Mouse (Mus musculus) adrenal gland, adult 2 months (tissue): Measurements from ENCODE around the gene Hspb1. TPM values are rescaled to one million over a fixed set of nuclear protein-coding genes. Genes with fewer than 3 reads are reported as not detected.

Experiments
- DNase-seq: peaks from one replicate; pipeline ENCODE4 v3.0.0; 2021
- polyA plus RNA-seq: library from polyadenylated mRNA; depleted of rRNA; stranded (reverse); fragments of >200 nt; gene quantifications from 2 replicates; pipeline ENCODE4 v1.2.3, GENCODE M21; 2012
- total RNA-seq, 2 experiments: library from RNA; stranded (reverse); gene quantifications; 2 replicates each; pipeline ENCODE4 v1.2.3; 2021

Gene Hspb1
- total and polyA plus RNA-seq, 3 experiments, result 236 to 614 (median 309) TPM

DNA sequence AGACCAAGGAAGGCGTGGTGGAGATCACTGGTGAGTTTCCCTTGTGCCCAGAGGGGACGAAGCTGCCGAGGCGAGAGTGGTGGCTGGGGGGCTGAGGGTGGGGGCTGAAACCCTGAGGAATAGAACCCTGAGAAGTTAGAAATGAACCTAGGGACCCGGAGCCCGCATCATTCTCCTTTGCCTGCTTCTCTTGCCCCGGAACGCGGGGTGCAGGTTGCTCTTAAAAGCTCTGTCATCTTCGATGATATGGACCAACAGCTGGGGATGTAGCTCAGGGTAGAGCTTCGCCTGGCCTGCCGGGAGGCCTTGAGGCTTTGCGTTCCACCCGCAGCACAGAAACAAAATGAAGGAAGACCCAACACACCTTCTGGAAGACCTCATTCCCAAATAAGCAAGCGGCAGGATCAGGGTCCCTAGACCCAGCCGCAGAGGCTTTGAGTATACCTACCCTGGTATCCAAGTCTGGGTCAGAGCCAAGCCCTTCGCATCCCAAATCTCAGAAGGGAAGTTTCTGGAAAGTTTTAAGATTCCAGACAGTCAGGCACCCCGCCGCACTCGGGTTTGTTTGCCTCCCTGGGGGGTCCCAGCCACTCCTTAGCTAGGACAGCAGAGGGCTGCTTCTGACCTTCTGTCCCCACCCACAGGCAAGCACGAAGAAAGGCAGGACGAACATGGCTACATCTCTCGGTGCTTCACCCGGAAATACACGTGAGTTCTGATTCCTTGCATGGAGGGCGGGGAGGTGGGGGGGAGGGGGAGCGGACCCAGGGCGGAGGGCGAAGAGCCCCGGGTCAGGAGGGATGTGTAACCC, 891 bp downstream of the Hspb1 start:
- peak; percentile 44 for DNase-seq

DNA sequence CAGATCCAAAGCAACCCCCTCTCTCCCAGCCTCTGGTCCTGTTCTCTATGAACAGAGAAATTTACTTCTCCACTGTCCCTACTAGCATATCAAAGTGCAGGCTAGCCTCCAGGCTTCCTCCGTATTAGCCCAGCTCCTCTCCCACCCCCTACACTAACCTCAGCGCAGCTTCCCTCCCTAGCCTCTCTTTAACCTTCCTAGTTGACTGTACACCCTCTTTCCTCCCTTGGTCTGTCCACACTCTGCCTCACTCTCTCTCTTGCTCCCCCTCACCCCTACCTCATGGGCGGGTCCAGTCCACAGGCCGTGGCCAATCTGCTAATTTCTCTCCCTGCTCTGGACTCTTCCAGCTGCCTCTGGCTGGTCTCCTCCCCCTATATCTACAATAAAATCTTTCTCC, 2.6 kb downstream of the Hspb1 start:
- no peak for DNase-seq

DNA sequence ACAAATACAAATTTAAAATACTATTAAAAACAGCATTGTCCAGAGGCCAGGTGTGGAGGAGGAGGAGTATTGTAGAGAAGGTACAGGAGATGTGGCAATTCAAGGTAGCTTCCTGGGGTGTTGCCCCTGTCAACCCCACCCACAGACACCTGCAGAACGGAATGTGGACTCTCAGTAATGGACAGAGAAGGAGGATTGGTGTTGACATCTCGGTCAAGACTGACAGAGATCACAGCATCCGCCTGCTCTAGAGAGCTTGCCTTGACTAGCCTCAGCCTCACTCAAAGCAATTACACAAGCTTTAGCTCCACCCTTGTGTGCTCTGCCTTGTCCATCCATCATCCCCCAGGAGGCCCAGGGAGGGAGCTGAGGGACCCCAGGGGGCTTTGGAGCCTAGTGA, 3.2 kb downstream of the Hspb1 start:
- DNase-seq, result no peak

DNA sequence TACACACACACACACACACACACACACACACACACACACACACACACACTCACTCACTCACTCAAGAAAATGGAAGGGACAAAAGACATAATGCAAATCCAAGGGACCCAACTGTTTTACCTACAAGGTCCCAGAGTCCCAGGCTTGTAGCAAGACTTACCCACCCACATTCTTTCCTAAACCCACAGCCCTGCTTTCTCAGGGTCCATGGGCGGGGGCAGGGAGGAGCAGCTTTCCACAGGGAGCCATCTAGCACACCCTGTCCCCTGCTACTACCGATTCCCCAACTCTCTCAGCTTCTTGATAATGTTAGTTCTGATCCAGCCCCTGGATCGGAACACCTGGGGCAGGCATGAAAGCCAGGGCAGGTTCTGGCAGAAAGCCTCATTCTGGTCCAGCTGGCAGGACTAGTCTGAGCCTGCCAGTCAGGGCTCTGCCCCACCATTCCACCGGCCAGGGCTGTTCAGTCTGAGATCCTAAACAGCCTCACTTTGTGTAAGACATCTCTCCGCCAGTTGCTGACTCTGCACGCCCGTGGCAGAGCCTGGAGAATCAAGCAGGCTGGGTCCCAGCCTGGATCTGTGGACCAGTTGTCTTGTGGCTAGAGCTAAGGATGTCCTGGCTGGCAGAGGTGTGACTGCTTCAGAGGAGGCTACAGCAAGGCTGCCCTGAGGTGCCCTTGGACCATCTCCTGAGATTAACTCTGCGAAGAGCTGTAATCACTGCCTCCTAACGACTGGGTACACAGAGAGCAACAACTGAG, 5.1 kb downstream of the Hspb1 start:
- DNase-seq, result no peak

DNA sequence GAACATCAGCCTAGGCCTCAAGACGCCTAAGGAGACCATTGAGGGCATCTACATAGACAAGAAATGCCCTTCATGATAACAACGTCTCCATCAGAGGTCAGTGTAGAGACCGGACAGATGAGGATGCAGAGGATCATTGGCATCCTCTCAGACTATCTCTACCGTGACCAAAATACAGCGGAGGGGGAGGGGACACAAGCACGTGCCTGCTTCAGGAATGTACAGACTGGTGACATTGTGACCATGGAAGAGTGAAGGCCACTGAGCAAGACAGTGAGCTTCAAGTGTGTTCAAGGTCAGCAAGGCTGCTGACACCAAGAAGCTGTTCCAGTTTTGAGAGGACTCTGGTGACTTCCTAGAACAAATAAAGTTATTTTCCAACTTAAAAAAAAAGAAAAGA, 7.2 kb downstream of the Hspb1 start:
- no peak for DNase-seq

DNA sequence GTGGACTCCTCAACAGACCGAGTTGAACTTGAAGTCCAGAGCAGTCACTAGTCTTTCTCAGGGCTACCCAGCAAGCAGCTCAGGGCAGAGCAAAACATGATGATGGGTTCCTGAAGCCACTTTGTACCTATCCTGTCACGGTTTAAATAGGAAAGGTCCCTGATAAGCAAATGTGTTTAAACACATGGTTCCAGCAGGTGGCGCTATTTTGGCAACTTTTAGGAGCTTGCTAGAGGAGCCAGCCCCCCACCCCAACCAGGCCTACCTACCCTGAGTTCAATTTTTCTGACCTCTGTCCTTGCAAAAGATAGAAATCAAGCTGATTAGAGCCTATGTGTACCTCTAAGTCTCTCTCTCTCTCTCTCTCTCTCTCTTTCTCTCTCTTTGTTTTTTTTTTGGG, 10.3 kb downstream of the Hspb1 start:
- DNase-seq, result peak; percentile 51

DNA sequence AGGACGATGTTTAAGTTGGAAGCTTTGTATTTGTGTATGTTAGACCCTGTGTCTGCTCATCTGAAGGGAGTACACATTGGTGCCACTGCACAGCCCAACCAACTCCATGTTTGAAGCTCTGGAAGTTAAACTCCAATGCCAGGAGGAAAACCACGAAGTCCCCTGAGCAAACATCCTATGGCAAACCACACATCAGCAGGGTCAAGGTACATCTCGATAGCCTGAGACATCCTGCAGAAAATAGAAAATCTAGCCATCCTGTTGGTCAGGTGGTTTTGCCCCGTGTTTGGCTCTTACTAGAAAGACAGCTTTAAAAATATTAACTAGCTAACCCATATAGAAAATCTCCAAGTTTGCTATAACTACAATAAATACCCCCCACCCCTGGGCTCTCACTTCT, 11.3 kb downstream of the Hspb1 start:
- no peak for DNase-seq

DNA sequence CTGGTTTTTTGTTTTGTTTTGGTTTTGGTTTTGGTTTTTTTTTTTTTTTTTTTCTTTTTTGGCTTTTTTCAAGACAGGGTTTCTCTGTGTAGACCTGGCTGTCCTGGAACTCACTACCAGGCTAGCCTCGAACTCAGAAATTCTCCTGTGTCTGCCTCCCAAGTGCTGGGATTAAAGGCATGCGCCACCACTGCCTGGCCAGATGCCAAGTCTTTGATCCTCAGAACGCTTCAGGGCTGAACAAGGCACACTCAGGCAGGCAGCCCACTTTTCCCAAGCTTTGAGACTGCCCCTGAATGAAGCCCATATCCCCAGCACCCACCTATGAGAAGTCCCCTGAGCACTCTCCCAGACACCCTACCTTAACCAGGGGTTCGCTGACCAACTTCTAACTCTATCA, 12.1 kb downstream of the Hspb1 start:
- no peak for DNase-seq

DNA sequence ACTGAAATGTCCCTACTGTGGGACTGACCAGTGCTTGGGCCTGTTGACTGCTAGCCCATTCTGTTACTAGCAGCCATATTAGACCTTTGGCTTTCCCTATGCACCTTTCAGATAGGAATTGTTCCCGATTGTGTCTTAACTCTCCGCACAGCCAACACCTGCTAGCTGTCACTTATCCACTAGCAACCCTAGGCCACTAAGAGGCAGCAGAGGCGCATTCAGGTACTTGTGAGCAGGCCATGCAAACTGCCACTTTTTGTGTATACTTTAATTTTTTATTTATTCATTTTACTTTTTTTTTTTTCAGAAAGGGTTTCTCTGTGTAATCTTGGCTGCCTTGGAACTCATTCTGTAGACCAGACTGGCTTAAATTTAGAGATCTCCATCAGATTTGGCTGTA, 13.0 kb downstream of the Hspb1 start:
- DNase-seq, result no peak

DNA sequence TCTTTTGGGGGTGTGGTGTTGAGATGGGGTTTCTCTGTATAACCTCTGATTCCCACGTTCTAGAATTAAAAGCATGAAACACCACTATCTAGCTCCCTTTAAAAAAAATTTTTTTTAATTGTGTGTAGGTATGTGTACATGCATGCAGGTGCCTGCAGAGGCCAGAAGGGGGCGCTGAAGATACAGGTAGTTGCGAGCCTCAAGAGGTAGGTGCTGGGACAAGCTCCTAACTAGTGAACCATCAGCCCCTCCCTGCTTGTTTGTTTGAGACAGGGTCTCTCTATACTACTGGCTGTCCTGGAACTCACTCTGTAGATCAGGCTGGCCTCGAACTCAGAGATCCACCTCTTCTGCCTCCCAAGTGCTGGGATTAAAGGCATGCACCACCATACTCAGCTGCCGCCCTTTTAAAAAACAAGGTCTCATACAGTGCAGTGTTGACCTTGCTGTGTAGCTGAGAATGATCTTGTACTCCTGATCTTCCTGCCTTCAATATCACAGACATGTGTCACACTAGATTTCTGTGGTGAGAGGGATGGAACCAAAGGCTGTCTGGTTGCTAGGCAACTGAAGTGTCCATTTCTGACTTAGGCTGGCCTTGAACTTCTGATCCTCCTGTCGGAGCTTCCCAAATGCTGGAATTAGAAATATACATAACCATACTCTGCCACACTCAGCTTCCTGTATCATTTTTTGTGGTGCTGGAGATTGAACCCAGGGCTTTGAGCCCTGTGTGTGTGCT, 13.8 kb downstream of the Hspb1 start:
- peak; percentile 38 for DNase-seq

DNA sequence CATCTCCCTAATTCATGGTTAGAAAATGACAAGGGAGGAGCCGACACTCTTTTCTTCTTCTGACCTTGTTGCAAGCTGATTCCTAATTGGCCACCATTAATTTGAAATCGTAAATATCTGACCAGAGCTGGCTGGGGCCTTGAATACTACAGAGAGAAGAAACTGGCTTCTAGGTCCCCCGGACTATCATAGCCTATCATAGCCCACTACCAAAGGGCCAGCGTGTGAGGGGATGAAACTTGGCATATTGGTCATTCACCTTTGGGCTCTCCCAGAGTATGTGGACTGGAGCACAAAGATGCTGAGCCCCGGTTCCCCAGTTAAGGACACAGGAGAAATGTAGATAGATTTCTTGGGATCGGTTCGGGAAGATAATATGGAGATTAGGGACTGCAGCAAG, 15.3 kb downstream of the Hspb1 start:
- DNase-seq, result no peak

DNA sequence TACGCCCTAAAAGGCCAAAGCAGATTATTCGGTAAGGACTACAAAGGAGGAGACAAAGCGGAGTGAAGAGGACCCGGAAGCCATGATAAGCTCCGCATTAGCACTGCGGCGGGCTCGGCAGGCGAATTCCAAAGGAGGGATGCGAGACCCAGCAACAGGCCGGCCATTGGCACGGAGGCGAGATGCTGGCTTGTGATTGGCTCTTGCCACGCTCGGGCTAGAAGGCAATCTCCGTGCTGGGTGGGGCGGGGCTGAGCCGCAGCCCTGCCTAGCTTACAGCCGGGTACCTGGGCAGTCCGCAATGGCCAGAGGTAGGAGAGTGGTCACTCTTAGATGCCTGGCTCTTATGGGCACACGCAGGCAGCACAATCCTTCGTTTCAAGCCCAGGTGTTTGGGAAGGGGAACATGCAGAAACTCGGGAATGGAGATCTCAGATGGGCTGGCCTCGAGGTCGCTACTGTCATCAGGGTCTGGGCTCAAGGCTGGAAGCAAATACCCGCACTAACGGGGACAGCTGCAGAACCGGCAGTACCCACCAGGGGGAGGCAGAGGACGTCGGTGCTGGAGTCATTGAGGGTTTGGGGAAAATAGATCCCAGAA, 15.9 kb downstream of the Hspb1 start:
- DNase-seq, result peak; percentile 95

DNA sequence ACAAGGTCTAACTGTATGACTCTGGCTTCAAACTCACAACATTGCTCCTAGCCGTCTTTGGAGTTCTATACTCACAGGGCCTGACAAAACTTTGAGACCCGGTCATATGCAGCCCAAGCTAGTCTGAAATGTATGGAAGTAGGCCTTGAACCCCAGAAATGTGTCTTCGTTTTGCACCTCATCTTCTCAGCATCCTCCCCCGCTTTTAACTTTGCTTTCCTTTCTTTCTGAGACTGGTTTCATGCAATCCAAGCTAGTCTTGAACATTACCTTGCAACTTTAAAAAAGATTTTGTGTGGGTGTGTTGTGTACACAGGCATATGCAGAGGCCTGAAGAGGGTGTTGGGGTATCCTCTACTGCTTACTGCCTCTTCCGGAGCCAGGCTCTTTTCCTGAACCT, 16.5 kb downstream of the Hspb1 start:
- DNase-seq, result no peak

DNA sequence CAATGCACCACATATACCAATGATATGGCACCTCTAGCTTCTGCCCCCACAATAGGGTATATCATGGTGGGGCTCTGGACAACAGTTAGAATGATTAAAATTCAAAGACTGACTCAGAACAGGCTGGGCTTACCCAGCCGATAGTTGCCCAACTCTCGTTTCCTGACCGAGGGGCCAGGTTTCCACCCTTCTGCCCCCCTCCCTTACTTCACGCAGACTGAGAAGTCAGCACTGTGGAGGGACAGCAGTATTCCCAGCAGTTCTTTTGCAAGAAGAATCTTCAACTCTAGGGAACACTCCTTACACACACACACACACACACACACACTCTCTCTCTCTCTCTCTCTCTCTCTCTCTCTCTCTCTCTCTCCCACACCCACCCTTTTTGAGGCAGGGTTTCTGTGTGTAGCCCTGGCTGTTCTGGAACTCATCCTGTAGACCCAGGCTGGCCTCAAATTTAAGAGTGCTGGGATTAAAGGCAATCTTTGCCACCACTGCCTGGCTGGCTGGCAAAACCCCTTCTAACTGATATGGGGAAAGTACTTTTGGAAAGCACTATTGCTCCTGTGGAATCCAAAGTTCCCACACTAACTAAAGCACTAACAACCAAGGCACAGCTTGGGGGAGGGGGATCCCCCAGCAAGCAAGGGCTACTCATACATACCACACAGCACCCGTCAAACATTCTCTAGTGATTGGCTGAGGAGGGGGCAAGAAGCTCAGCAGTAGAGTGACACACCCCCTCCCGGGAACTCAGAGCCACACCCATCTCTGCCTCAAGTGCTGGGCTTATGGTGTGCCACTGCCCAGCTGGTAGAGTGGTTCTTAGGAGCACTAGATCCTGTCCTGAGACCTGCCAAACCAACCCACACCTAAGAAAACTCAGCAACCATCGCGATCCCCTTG, 17.9 kb downstream of the Hspb1 start:
- no peak for DNase-seq

DNA sequence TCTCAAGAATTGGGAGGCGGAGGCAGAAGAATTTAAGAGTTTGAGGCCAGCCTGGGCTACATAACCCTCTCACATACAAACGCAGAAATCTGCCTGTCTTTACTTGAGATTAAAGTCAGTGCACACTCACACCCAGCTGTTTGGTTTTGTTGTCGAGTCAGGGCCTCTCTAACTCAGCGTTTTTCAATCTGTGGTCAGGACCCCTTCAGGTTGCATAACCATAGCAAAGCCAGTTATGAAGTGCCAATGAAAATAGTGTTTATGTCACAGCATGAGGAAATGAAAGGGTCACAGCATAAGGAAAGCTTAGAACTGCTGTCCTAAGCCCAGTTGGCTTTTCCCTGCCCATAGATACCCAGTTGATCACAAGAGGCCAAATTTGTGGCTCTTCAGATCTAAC, 19.1 kb downstream of the Hspb1 start:
- no peak for DNase-seq

DNA sequence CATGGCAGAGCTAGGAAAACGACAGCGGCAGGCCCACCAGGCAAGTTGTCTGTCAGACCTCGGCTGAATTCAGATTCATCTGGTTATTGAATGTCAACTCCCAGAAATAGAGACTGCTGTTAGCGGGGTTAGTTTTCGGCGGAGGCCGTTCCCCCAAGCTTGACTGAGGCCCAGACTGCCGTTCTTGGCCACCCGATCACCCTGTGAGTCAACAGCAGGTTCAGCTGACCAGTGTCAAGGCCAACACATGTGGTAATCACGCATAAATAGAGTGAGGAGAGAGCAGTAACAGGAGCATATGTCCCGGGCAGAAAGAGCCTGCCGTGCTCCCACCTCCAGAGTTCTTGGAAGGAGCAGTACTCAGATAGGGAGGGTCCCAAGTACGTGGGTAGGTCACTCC, 19.5 kb downstream of the Hspb1 start:
- DNase-seq, result peak; percentile 90

DNA sequence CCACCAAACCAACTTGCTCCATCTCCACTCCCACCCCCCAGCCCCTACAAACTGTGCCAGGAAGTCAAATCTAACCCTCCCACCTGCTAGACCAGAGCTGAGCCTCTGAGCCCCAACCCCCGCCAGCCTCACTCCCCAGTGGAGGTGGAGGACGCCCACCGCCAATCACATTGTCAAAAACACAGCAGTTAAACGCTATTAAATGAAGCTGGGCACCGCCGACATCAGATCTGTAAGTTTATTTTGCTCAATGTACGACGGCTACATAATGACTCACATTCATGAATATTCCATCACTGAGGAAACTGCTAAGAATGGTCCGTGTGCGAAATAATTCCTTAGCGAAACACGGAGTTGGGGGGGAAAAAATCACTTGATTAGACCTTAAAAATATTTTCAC, 20.5 kb downstream of the Hspb1 start:
- DNase-seq, result no peak

DNA sequence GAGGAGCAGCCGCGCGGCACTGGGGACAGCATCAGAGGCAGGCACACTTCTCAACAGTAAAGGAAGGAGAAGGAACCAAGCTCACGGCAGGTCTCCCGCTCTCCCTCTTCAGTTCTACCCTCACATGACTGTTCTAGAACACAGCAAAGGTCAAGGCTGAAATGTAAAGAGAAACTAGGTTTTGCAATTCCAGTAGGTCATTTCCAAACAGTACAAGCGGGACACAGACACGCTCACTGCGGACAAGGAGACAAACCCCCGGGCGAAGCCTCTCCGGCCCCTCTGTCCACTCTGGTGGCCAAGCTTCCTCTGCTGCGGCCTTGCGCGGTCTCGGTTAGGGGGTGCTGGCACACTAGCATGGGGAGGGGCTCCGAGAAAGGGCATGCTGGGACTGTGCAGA, 21.3 kb downstream of the Hspb1 start:
- DNase-seq, result peak; percentile 34

DNA sequence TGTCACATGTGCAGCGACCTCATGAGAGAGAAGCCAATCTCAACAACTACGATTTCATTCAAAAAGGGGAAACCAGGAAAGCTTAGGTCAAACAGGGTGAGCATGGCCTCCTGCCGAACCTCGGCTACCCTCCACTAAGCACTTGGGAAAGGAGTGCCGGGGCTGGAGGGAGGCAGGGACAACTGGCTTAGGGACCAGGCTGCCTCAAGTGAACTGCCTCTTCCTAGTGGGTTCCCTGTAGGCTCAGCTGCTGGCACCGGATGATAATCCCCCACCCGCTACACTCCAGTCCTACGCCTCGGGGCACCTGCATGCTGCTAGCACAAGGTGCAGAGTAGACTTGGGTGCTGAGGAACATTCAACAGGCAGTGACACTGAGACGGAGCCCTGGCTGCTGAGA, 21.9 kb downstream of the Hspb1 start:
- DNase-seq, result peak; percentile 38

DNA sequence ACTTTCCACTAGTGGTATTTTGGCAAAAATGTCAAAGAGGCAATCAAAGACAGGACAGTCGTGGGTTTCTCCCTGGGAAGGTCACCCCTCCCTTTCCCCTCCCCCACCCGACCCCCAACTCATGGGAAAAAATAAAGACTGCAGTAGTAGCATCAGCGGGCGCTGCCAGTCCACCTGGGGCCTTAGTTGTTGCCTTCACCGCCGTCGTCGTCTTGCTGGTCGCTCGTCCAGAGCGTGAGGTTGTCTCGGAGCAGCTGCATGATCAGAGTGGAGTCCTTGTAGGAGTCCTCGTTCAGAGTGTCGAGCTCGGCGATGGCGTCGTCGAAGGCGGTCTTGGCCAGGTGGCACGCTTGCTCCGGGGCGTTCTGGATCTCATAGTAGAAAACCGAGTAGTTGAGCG, 23.1 kb downstream of the Hspb1 start:
- DNase-seq, result no peak

DNA sequence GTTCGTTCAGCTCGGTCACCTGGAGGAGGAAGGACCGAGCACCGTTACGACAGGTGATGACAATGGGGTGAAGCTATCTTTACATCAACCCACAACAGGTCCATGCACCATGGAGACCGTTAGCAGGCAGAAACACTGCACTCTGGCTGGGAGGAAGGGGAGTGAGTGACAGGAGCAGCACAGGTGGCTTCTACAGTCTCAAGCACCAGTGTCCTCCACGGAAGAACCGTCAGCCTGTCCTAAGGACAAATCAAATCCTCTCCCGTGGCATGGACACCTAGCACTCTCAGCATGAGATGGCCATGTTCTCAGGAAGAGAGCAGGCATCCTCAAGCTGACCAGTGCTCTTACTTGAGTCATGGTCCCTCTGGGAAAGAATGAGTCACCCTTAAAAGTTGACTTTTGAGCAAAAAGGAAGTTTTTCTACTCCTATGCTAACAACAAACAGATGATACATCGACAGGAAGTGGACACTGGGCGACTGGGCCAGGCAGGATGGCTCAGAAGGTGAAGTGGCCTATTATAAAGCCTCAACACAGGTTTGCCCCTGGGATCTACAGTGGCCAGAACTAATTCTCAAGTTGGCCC, 24.0 kb downstream of the Hspb1 start:
- DNase-seq, result peak; percentile 56
